Mouse (Mus musculus) liver, postnatal 0 days (tissue): Measurements from ENCODE around the gene Wfs1.

Source experiments
- CTCF ChIP-seq: sonication (generic); IDR thresholded peaks from 2 replicates; pipeline ENCODE4 v1.5.1; 2016; ENCODE audit warnings: antibody characterized with exemption, low read depth
- EP300 ChIP-seq: IDR thresholded peaks from 2 replicates; pipeline ENCODE4 v1.6.1; 2016; ENCODE audit warnings: antibody characterized with exemption, low read depth, mild to moderate bottlenecking

DNA sequence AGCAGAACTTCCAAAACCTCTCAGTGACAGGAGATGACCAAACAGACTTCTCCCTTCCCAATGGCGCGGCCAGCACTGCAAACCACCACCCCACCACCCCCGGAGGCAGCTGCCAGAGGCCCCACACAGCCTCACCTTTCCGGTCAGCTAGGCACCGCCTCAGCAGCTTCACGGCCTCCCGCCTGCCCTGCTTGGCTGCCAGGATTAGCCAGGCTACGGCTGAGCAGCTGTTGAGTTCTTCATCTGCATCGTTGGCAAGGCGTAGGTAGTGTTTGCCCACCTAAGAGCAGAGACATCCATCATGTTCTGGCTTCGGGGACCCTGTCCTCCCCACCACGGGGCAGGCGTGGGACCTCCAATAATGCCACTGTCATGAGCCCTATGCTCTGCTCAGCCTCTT lies 13.7 kb downstream of the Wfs1 start:
- TF ChIP-seq CTCF, result no peak
- no peak for TF ChIP-seq EP300
